Mouse (Mus musculus) forebrain, embryonic 12.5 days (tissue): ENCODE measurements around the gene Higd1c. TPM values are rescaled to one million over a fixed set of nuclear protein-coding genes. Genes with fewer than 3 reads are reported as not detected.
"Not testable (repeated sequence)": the region's sequence is repeated elsewhere in the genome, so short reads cannot be mapped to it uniquely, and the experiment has no call there.

Source experiments
- ATAC-seq: fragments of 200-750 bp; cut with Nextera tagmentation; 2 replicates; pipeline ENCODE4 v1.8.0; 2017; ENCODE audit warnings: moderate TSS enrichment; ENCODE audit not compliant: low FRiP score
- H3K27ac ChIP-seq: fragments of 300-500 bp; sonication (generic); 2 replicates; pipeline ENCODE4 v1.5.1; 2016; ENCODE audit warnings: mild to moderate bottlenecking
- H3K27me3 ChIP-seq: fragments of 300-500 bp; sonication (generic); 2 replicates; pipeline ENCODE4 v1.6.1; 2016; ENCODE audit warnings: mild to moderate bottlenecking
- H3K36me3 ChIP-seq: fragments of 300-500 bp; sonication (generic); replicated peaks from 2 replicates; pipeline ENCODE4 v1.6.1; 2016; ENCODE audit warnings: mild to moderate bottlenecking
- H3K4me1 ChIP-seq: fragments of 300-500 bp; sonication (generic); 2 replicates; pipeline ENCODE4 v1.6.1; 2016
- H3K4me2 ChIP-seq: fragments of 300-500 bp; sonication (generic); 2 replicates; pipeline ENCODE4 v1.6.1; 2016; ENCODE audit warnings: mild to moderate bottlenecking, moderate library complexity
- H3K4me3 ChIP-seq: fragments of 300-500 bp; sonication (generic); replicated peaks from 2 replicates; pipeline ENCODE4 v1.5.1; 2016; ENCODE audit warnings: mild to moderate bottlenecking
- H3K9ac ChIP-seq: fragments of 300-500 bp; sonication (generic); 2 replicates; pipeline ENCODE4 v1.6.1; 2016; ENCODE audit warnings: mild to moderate bottlenecking
- H3K9me3 ChIP-seq: fragments of 300-500 bp; sonication (generic); 2 replicates; pipeline ENCODE4 v1.6.1; 2016
- WGBS: fragments of 180-500 bp; shearing (Covaris S2); methylation state at CpG from one replicate; pipeline ENCODE4 v1.1.7; 2016; 5-methylcytosine and 5-hydroxymethylcytosine counted together
- polyA plus RNA-seq: library from polyadenylated mRNA; unstranded; fragments of >200 nt; fragmentation: Nextera tagmentation; extraction: Ambion mirVana; gene quantifications from 2 replicates; pipeline ENCODE4 v1.2.1, GENCODE M21; 2016

The Higd1c gene
- polyA plus RNA-seq, 1 experiment from 2014 or later, result not detected

DNA sequence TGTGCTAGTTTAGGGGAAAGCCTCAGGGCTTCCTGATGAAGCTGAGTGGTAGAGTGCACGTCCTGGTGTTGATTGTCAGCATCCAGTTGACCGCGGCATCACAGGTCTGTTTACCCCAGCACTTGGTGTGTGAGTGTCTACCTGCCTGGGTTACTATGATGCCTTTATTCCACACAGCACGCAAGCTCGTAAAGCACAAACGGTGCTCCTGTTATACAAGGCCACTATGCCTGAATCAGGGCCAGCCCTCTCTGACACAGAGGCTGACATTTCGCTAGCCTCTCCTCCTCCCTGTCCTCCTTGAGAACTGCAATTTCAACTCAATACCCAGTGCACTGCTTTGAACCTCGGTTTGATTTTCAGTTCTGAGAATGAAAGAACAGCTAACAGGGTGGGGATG lies 55.0 kb downstream of the Higd1c start:
- H3K9me3 ChIP-seq, result no peaks in the 10 kb centered on the region
- no peak overlapping the region for H3K27ac ChIP-seq
- no peak for ATAC-seq
- H3K27me3 ChIP-seq, result peaks cover 12% of the 10 kb centered on the region
- no peaks in the 10 kb centered on the region for H3K36me3 ChIP-seq
- H3K4me1 ChIP-seq, result peaks cover 35% of the 10 kb centered on the region
- no peak overlapping the region for H3K4me2 ChIP-seq
- H3K4me3 ChIP-seq, result no peak overlapping the region
- 79% methylated on average over 8 of the region's 8 CpGs for WGBS
- H3K9ac ChIP-seq, result no peak overlapping the region

DNA sequence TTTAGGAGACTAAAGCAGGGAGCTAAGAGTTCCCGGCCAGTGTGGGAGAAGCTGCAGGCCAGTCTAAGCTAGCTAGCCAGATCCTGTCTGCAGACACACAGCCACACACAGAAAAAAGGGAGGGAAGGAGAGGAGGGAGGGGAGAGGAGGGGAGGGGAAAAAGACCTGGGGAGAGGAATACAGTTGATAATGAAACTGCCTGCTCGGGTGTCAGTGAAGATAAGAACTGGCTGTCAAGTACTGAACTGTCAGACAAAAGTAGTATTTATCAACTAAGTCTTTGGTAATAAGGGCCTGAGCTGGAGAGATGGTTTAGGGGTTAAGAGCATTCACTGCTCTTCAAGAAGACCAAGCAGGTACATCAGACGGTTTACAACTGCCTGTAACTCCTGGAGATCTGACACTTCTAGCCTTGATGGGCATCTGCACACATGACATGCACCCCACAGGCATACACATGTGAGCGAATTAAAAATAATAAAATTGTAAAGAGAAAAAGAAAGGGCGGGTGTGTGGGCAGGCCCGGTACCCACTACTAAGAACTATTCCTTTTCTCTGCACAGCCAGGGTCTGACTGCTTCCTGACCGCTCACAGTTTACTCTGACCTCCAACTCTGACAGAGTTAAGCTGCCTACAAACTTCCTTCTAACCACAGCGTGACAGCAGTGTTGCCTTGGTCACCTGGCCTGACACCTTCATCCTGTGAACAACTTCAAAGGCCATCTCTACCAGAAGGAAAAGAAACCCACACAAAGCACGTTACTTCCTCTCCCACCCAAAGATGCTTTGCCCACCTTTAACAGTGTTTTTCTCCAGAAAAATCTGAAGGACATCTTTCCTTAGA lies 55.8 kb downstream of the Higd1c start:
- Histone ChIP-seq H3K4me1 (peaks cover 38% of the 10 kb centered on the region), H3K36me3 (no peaks in the 10 kb centered on the region), H3K27me3 (peaks cover 20% of the 10 kb centered on the region), H3K27ac (no peak overlapping the region), H3K9ac (no peak overlapping the region), H3K4me2 (no peak overlapping the region), H3K4me3 (no peak overlapping the region), H3K9me3 (no peaks in the 10 kb centered on the region)
- WGBS, result 77% methylated on average over 9 of the region's 9 CpGs
- no peak for ATAC-seq

DNA sequence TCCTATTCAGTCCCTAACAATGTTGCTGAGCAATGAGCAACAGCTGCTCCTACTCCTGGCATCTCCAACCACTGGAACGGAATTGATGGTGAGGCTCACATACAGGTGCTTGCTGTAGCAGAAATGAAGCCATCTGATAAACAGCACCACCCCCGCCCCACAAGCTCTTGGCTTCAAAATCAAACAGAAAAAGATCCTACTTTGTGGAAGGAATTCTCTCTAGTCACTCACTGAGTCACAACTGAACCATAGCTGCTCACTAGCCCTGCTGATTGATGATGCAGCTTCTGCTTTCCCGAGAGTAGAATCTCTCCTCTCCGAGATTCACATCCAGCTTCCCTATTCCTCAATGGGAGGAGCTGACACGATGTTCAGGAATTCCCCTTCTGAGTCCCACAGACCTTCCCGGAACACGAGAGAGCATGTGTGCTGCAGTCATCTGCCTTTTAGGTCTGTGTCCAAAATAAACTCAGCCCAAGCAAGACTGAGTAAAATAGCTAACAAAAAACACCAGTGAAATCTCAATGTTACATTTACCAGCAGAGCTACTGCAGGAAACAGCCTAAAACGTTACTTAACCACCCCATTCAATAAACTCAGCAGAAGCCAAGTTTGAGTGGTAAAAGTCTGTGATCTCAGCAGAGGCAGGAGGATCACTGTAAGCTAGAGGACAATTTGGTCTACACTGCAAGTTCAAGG lies 56.9 kb downstream of the Higd1c start:
- peak overlapping the region; percentile 91; the same call in 1 of the 2 replicates for H3K9ac ChIP-seq
- H3K9me3 ChIP-seq, result no peaks in the 10 kb centered on the region
- no peaks in the 10 kb centered on the region for H3K36me3 ChIP-seq
- ATAC-seq, result no peak
- H3K27ac ChIP-seq, result no peak overlapping the region
- peak overlapping the region; percentile 90 for H3K4me2 ChIP-seq
- 56% methylated on average over 8 of the region's 8 CpGs for WGBS
- peak overlapping the region; percentile 99 for H3K4me3 ChIP-seq
- peaks cover 29% of the 10 kb centered on the region for H3K27me3 ChIP-seq
- peaks cover 38% of the 10 kb centered on the region for H3K4me1 ChIP-seq

DNA sequence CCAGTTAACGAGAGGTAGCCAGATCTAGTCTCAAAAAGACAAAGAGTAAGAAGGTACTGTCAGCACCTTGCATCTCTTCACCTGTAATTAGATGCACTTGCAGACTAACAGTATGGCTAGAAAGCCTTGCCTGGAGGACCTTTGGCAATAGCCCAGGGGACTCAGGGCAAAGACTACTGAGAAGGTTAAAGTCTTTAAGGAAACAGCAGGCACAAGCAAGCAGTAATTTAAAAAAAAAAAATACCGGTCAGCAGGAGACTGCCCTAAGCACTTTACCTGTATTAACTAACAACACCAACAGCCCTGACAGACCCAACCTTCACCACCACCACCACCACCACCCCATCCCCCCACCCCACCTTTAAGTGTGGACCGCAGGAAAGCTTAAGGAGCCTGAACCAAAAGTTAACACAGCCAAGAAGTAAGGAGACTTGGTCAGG lies 57.4 kb downstream of the Higd1c start, which contains the start of gene Gm5475:
Gene Gm5475 (plus strand): TSS at position 390 of the 440 bp plus-strand sequence.
- ATAC-seq, H3K36me3 ChIP-seq, H3K9me3 ChIP-seq: not testable (repeated sequence)
- peak within 1 kb of the TSS; percentile 9; the same call in 1 of the 2 replicates for H3K27ac ChIP-seq
- H3K4me2 ChIP-seq, result peak within 1 kb of the TSS; percentile 90
- H3K9ac ChIP-seq, result peak within 1 kb of the TSS; percentile 91
- H3K4me1 ChIP-seq, result peaks cover 38% of the 10 kb centered on the region
- peak within 1 kb of the TSS; percentile 99 for H3K4me3 ChIP-seq
- WGBS, result 27% methylated on average over 3 of the region's 3 CpGs
- peaks cover 29% of the 10 kb centered on the region for H3K27me3 ChIP-seq

DNA sequence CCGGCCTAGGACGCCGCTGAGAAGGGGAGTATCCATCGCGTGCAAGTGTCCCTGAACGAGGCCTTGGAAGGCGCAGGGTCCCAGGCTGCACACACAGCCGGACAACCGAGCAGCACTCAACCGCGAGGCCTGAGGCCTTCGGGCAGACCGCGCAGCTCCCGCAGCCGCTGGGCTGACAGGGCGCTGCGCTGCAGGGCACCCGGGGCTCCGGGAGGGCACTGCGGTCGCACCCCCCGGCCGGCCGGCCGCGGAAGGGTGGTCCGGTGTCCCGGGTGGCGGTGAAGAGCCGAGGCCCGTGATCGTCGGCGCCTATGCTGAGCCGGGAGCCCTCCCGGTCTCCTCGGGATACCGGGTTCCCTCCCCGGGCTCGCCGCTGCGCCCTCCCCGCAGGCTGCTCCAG lies 58.1 kb downstream of the Higd1c start:
- Histone ChIP-seq H3K4me3 (peak overlapping the region; percentile 99), H3K4me2 (peak overlapping the region; percentile 90), H3K9ac (peak overlapping the region; percentile 91), H3K4me1 (peaks cover 38% of the 10 kb centered on the region), H3K27me3 (peaks cover 29% of the 10 kb centered on the region), H3K27ac (peak overlapping the region; percentile 9; the same call in 1 of the 2 replicates), H3K36me3 (no peaks in the 10 kb centered on the region), H3K9me3 (no peaks in the 10 kb centered on the region)
- 0% methylated on average over 42 of the region's 44 CpGs for WGBS
- peak; percentile 70 for ATAC-seq

DNA sequence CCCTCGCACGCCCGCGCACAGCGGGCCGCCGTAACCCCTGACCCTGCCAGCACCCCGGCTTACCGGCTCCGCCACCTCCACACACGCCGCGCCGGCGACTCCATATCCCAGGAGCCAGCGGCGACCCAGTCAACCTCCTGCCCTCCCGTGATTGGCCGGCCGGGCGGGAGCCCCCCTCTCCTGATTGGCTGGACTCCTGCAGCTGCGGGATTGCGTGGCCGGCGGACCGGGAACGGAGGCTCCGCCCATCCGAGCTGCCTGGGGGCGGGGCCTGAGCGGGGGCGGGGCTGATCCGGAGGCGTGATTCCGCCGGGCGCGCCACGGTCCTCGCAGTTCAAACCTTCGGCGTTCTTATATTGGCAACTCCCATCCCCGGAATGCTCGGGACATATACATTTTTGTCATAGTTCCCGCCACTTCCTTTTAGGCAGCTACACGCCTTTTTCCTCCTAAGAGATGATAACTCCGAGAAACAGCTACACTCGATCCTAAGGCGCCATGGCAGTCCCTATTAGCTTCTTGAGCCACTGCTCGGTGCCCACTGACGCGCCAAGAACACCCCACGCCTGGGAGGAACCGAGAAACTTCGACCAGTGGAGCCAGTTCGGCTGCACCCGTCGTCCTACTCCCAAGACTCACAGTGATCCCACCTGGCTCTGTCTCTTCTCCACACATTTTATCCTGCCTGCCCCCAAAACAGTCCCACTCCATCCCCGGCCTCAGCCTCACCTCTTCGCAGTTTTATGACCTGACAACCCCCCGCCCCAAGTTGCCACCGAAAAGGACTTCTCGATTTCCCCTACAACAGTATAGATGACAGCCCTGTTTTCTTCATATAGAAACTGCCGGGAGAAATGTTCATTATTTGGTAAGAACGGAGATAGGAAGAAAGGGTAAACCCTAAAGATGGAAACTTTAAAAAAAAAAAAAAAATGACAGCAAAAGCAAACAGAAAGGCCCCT lies 58.8 kb downstream of the Higd1c start:
- Histone ChIP-seq H3K27me3 (peaks cover 29% of the 10 kb centered on the region), H3K4me3 (peak overlapping the region; percentile 99), H3K4me2 (peak overlapping the region; percentile 90), H3K9me3 (no peaks in the 10 kb centered on the region), H3K4me1 (peaks cover 38% of the 10 kb centered on the region), H3K36me3 (no peaks in the 10 kb centered on the region), H3K9ac (peak overlapping the region; percentile 91), H3K27ac (0 out of 2 replicates have a peak overlapping the region, but pooled peaks have one; percentile 9)
- WGBS, result 1% methylated on average over 65 of the region's 65 CpGs
- peak; percentile 99 for ATAC-seq

DNA sequence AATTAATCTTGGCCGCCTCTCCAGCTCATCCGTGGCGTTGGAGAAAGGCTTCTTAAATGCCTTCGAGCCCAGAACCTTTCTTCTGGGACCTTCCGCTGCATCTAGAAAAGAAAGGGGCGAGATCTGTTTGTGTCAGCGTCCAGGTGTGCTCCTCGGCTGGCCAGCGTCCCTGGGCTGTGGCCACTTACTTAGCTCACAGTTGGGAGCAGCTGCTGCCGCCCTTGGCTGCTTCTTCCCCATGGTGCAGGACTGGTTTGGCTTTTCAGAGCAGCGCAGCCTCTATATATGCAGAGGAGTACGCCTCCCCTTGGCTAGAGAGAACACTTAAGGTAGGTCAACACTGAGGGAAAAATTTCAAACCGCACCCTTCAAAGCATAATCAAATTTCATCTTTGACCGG lies 59.6 kb downstream of the Higd1c start:
- WGBS, result 1% methylated on average over 14 of the region's 14 CpGs

DNA sequence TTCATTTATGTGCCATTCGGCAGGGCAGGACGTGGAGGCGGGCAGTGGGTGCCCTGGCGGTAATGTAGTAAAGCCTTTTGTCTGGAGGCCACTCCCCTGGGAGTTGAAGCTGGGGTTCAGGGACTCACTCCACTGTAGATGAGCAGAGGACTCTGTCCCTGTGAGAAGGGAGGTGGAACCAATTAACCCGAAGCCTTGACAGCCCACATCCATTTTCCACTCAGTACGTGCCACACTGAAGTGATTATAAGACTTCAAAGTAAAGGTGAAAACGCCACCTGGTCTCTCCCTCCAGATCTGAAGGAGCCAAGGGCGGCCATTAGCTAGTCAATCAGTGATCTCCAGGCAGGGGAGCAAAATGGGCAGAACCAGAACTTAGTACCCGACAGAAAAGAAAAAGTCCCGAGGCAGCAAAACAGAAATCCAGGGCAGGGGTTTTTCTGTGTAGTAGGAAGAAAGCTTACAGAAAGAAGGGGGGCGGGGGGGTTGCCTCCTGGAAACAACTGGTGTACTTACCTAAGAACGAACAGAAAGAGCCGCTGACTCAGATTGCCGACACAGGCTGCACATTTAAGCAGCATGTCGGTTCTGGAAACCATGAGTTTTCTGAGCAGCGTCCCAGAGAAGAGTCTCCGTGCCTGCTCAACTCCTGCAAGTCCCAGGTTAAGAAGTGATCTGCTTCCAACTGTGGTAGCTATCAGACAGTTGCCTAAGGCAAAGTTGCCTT lies 60.2 kb downstream of the Higd1c start, which contains the start of gene Slc11a2:
Gene Slc11a2 (minus strand): TSS at position 677 of the 727 bp plus-strand sequence.
- no peak for ATAC-seq
- peak within 1 kb of the TSS; percentile 90 for H3K4me2 ChIP-seq
- no peak within 1 kb of the TSS for H3K27ac ChIP-seq
- peak within 1 kb of the TSS; percentile 99 for H3K4me3 ChIP-seq
- peaks cover 38% of the 10 kb centered on the region for H3K4me1 ChIP-seq
- H3K27me3 ChIP-seq, result peaks cover 29% of the 10 kb centered on the region
- no peaks in the 10 kb centered on the region for H3K36me3 ChIP-seq
- 30% methylated on average over 17 of the region's 17 CpGs for WGBS
- H3K9me3 ChIP-seq, result no peaks in the 10 kb centered on the region
- peak within 1 kb of the TSS; percentile 49; the same call in 1 of the 2 replicates for H3K9ac ChIP-seq

More for the DNA sequence above, 59.6 kb downstream of the Higd1c start:
- H3K9me3 ChIP-seq, result no peaks in the 10 kb centered on the region
- ATAC-seq, result no peak
- no peaks in the 10 kb centered on the region for H3K36me3 ChIP-seq
- H3K4me3 ChIP-seq, result peak overlapping the region; percentile 99
- H3K27ac ChIP-seq, result no peak overlapping the region
- peaks cover 29% of the 10 kb centered on the region for H3K27me3 ChIP-seq
- H3K9ac ChIP-seq, result peak overlapping the region; percentile 49; the same call in 1 of the 2 replicates
- H3K4me1 ChIP-seq, result peaks cover 38% of the 10 kb centered on the region
- peak overlapping the region; percentile 90 for H3K4me2 ChIP-seq

DNA sequence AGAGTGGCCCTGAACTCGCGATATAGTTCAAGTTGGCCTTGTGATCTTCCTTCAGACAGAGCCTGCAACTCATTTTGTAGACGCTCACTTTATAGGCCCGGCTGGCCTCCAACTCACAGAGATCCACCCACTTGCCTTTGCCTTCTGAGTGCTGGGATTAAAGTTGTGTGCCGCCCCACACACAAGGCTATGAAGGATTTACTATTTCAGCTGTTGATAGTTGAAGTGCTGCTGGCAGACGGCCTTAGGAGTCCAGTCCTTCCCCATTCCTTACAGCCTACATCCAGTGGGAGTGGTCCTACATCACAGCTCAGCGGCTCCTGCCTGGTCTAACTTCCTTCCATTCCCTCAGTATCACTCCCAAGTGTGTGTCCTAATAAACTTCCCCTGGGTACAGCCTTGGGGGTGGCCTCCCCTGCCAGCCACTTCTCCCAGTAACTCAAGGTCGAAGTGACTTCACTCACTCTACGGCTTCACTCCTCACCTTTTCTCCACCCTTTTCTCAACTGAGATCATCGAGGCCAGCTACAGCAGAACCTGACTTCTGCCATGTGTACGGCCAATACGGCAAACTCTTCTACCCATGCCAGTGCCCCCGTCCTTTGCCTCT lies 64.1 kb downstream of the Higd1c start:
- Histone ChIP-seq H3K4me3 (no peak overlapping the region), H3K4me1 (peaks cover 12% of the 10 kb centered on the region), H3K27ac (no peak overlapping the region), H3K27me3 (peaks cover 26% of the 10 kb centered on the region), H3K36me3 (no peaks in the 10 kb centered on the region), H3K9me3 (no peaks in the 10 kb centered on the region), H3K4me2 (no peak overlapping the region), H3K9ac (no peak overlapping the region)
- WGBS, result 88% methylated on average over 13 of the region's 13 CpGs
- no peak for ATAC-seq

DNA sequence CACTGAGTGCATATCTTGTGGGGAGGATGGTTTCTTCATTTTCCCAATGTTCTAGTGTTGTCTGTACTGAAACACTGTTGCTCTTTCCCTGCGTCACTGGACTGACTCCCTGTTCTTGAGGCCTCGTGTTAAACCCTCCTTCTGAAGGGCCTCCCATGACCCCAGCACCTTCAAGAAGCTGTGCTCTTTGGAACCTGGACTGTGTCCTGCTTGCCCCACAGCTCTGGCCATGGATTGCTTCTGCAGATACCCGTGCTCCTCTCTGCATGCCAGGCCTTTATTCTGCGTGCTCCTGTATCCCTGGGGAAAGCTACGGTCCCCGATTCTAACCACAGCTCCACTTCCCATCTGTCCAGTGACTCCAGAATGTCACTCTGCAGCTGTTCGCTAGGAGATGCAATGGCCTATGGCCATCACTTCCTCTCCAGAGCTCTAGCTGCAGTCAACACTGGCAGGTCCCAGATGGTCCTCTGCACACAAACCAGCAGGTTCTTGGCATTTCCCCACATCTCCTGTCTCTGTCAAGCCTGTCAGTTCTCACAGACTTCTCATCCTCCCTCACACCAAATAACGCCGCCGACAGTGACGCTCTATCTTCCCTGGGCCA lies 65.7 kb downstream of the Higd1c start:
- no peak overlapping the region for H3K4me2 ChIP-seq
- H3K27me3 ChIP-seq, result peaks cover 10% of the 10 kb centered on the region
- WGBS, result 79% methylated on average over 11 of the region's 11 CpGs
- no peaks in the 10 kb centered on the region for H3K36me3 ChIP-seq
- no peak for ATAC-seq
- no peaks in the 10 kb centered on the region for H3K9me3 ChIP-seq
- H3K9ac ChIP-seq, result no peak overlapping the region
- H3K4me3 ChIP-seq, result no peak overlapping the region
- no peak overlapping the region for H3K27ac ChIP-seq
- no peaks in the 10 kb centered on the region for H3K4me1 ChIP-seq
